Mouse (Mus musculus) G1E (cell line): ENCODE data around the gene Tmem132c.

Source experiments
- CTCF ChIP-seq: IDR thresholded peaks from 2 replicates; pipeline ENCODE4 v1.5.1; 2012; ENCODE audit warnings: low read depth, low read length, inconsistent platforms, mixed read lengths
- GATA1 ChIP-seq: IDR thresholded peaks from 2 replicates; pipeline ENCODE4 v1.6.1; 2012; ENCODE audit warnings: borderline replicate concordance, low read length, inconsistent platforms, mixed read lengths
- TAL1 ChIP-seq: conservative IDR thresholded peaks from 2 replicates; pipeline ENCODE4 v1.6.1; 2012; ENCODE audit warnings: low read depth, low read length, inconsistent platforms, mixed read lengths

DNA sequence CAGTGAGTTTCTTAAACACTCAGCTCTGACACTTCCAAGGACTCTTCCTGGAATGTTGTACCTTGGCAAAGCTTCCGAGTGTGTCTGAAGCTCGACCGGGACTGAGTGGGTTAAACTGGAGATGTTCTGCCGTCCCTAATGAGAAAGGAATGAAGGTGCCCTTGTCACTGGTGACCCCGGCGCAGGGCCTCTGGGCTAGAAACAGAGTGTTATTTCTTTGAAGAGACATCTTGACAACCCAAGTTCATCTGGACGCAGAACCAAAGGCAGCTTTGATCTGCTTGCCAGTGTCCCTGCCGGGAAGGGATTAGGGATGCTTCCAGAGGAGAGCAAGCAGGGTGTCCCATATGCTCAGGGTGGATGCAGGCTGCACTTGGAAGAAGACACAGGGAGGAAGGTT, 114.2 kb downstream of the Tmem132c start:
- TF ChIP-seq CTCF (no peak), GATA1 (no peak), TAL1 (no peak)
